Mouse (Mus musculus) frontal cortex, postnatal 36 days (tissue): ENCODE measurements around the gene 1700042G07Rik.
"Not testable (repeated sequence)": the region's sequence is repeated elsewhere in the genome, so short reads cannot be mapped to it uniquely, and the experiment has no call there.

Source experiments
- DNase-seq, 2 experiments: peaks; one replicate each; pipeline ENCODE4 v3.0.0; 2022; ENCODE audit warnings: low spot score in 2 of 2

The 1700042G07Rik gene

GRCm38 (mm10) chr4:116208891-116209290, 35.7 kb downstream of the 1700042G07Rik start:
- DNase-seq: no peak

GRCm38 (mm10) chr4:116215895-116216605, 42.9 kb downstream of the 1700042G07Rik start:
- no peak for DNase-seq

GRCm38 (mm10) chr4:116217046-116217445, 43.9 kb downstream of the 1700042G07Rik start:
- no peak for DNase-seq

- not testable (repeated sequence) for DNase-seq
Observed at GRCm38 (mm10) chr4:116217661-116218060, 44.5 kb downstream of the 1700042G07Rik start.

- no peak for DNase-seq
Observed at GRCm38 (mm10) chr4:116219056-116219455, 45.9 kb downstream of the 1700042G07Rik start.

- DNase-seq: no peak
Observed at GRCm38 (mm10) chr4:116220071-116220650, 47.0 kb downstream of the 1700042G07Rik start.

GRCm38 (mm10) chr4:116220780-116221139, 47.6 kb downstream of the 1700042G07Rik start:
- DNase-seq: no peak

- DNase-seq: peak; percentile 98 to 99
Observed at GRCm38 (mm10) chr4:116221140-116221851, 48.1 kb downstream of the 1700042G07Rik start, which contains the start of gene Pik3r3. Gene Pik3r3, plus strand, starts transcription at chr4:116221618.

GRCm38 (mm10) chr4:116221996-116222842, 49.0 kb downstream of the 1700042G07Rik start:
- DNase-seq: peak; percentile 30 to 37

GRCm38 (mm10) chr4:116222843-116223119, 49.6 kb downstream of the 1700042G07Rik start:
- DNase-seq: no peak
